9 mouse cellular contexts compared by ENCODE assay signal in the genomic region with DNA sequence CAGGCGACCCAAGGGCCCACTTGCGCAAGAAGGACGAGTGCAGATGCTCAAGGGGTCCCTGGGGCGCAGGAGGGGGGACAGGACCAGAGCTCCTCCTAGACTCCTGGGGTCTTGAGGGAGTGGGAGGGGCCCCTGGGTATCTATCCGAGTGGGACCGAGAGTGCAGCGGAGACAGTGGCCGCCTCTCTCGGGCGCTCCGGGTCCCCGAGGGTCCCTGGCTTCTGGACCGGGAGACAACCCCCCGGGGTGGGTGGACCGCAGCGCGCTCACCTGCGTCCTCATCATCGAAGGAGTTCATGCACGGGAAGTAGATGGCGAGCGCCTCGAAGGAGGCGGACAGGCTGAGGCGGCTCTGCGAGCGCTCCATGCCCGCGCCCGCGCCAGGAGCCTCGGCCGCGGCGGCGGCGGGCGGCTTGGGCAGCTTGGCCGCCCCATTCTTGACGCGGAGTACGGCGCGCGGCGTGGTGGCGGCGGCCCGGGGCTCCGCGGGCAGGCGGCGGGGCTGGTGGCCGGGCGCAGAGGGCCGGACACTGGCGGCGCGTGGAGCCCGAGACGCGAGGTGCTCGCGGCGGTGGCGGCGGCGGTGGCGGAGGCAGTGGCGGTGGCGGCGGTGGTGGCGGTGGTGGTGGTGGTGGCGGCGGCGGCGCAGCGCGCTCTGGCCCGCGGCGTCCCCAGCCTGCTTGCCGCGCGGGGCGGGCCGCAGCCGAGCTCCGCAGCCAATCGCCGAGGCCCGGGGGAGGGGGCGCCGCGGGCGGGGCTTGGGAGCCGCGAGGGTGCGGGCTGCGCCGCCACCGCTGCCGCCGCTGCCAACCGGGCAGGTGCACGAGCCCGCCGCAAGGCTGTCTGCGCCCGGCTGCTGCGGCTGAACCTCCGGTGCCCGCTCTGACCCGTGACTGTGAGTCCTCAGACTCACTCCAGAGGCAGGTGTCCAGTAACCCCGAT. TPM values are rescaled to one million over a fixed set of nuclear protein-coding genes. Genes with fewer than 3 reads are reported as not detected.
DNase-seq lines count a peak whose midpoint lies in the region; ATAC-seq and TF ChIP-seq lines count a peak whose summit lies in the region.
"Had no signal": no experiment of that assay in that cellular context is flagged by ENCODE, and none has a peak within 500 bp of the region (broad histone marks: within the 10 kb centered on the region; RNA-seq: fewer than 3 reads in every experiment).

A gene (minus strand): TSS at position 367 of the 942 bp plus-strand sequence.

- TF ChIP-seq POLR2A in testis, adult 2 months (IDR thresholded peaks at IDR 0.05; ENCODE audit: control insufficient read depth, low read depth, low read length): no peak

- H3K9ac ChIP-seq in kidney, embryonic 16.5 days (replicated peaks; ENCODE audit: low read length): peak within 1 kb of the TSS; percentile 57
- no peak within 1 kb of the TSS for H3K9ac ChIP-seq in liver, embryonic 11.5 days (ENCODE audit: low read depth, low read length)

- WGBS in kidney, embryonic 16.5 days: under 1% methylated on average over 70 of the region's 115 CpGs
- WGBS in liver, embryonic 11.5 days: 2% methylated on average over 82 of the region's 115 CpGs

- peaks cover 17% of the 10 kb centered on the region for H3K4me1 ChIP-seq in testis, adult 2 months (ENCODE audit: control insufficient read depth, insufficient read depth, low read length)
- peaks cover 5% of the 10 kb centered on the region; the same call in 1 of the 2 replicates for H3K4me1 ChIP-seq in kidney, embryonic 16.5 days (ENCODE audit: insufficient read depth, low read length)
- no peaks in the 10 kb centered on the region for H3K4me1 ChIP-seq in liver, embryonic 11.5 days (replicated peaks; ENCODE audit: control insufficient read depth, insufficient read depth, low read length)

- no peak for DNase-seq in testis, postnatal 14 days (ENCODE audit: low spot score)
- DNase-seq in cerebellum, postnatal 25 days: peak; percentile 90 to 94
- DNase-seq in gastrocnemius, postnatal 10 days: peak; percentile 40
- DNase-seq in liver, embryonic 11.5 days (ENCODE audit: low spot score): no peak
- DNase-seq in right cerebral cortex, adult 2 months (ENCODE audit: low spot score in 2 of 2): peak; percentile 74 to 75

- no peak for TF ChIP-seq CTCF in testis, adult 2 months (IDR thresholded peaks at IDR 0.05; ENCODE audit: control insufficient read depth, insufficient read depth, insufficient replicate concordance, low read depth, low read length)

- peak within 1 kb of the TSS; percentile 76 for H3K4me3 ChIP-seq in testis, adult 2 months (ENCODE audit: control insufficient read depth, low read depth, low read length)
- H3K4me3 ChIP-seq in kidney, embryonic 16.5 days (ENCODE audit: low read length): peak within 1 kb of the TSS; percentile 51
- H3K4me3 ChIP-seq in liver, embryonic 11.5 days (ENCODE audit: low read depth, low read length): peak within 1 kb of the TSS; percentile 51

- no peaks in the 10 kb centered on the region for H3K9me3 ChIP-seq in kidney, embryonic 16.5 days (ENCODE audit: low read length)
- no peaks in the 10 kb centered on the region for H3K9me3 ChIP-seq in liver, embryonic 11.5 days (ENCODE audit: control insufficient read depth, low read length)

- peak within 1 kb of the TSS; percentile 85 for H3K4me2 ChIP-seq in kidney, embryonic 16.5 days (replicated peaks; ENCODE audit: low read depth, low read length)
- H3K4me2 ChIP-seq in liver, embryonic 11.5 days: peak within 1 kb of the TSS; percentile 74

- ATAC-seq in kidney, embryonic 16.5 days (ENCODE audit: low FRiP score, low TSS enrichment): peak; percentile 77
- no peak for ATAC-seq in liver, embryonic 11.5 days (replicated peaks; ENCODE audit: low FRiP score)
- ATAC-seq in megakaryocyte progenitor cell, adult 5-6 weeks (replicated peaks; ENCODE audit: poor library complexity): no peak

- no peaks in the 10 kb centered on the region for H3K36me3 ChIP-seq in testis, adult 2 months (ENCODE audit: control insufficient read depth, insufficient read depth, low read length)
- no peaks in the 10 kb centered on the region for H3K36me3 ChIP-seq in kidney, embryonic 16.5 days (ENCODE audit: insufficient read depth, low read length)
- no peaks in the 10 kb centered on the region for H3K36me3 ChIP-seq in liver, embryonic 11.5 days (ENCODE audit: control insufficient read depth, insufficient read depth, low read length)

- H3K27me3 ChIP-seq in testis, adult 2 months (ENCODE audit: control insufficient read depth, insufficient read depth, low read length): no peaks in the 10 kb centered on the region; the same call in 1 of the 2 replicates
- H3K27me3 ChIP-seq in kidney, embryonic 16.5 days (ENCODE audit: insufficient read depth, low read length): peaks cover 74% of the 10 kb centered on the region
- H3K27me3 ChIP-seq in liver, embryonic 11.5 days (replicated peaks; ENCODE audit: control insufficient read depth, insufficient read depth, low read length): peaks cover 73% of the 10 kb centered on the region

- no peak within 1 kb of the TSS for H3K27ac ChIP-seq in testis, adult 2 months (ENCODE audit: control insufficient read depth, insufficient read depth, low read depth, low read length)
- H3K27ac ChIP-seq in kidney, embryonic 16.5 days (ENCODE audit: low read length): no peak within 1 kb of the TSS
- H3K27ac ChIP-seq in liver, embryonic 11.5 days (ENCODE audit: low read depth, low read length): no peak within 1 kb of the TSS
- H3K27ac ChIP-seq: macrophage had no signal

RNA-seq across cellular contexts. Expression of the gene that starts here (rescaled TPM):
- 1.1 and 1.5 TPM in 2 replicates for polyA plus RNA-seq in testis, adult 2 months (2012; rRNA removed)
- under 1 TPM; 0.90 to 0.96 TPM for total RNA-seq in gastrocnemius, postnatal 10 days (2021)
- 0.37 and 0.79 TPM in 2 replicates for polyA plus RNA-seq in kidney, embryonic 16.5 days (2015; fragmentation: Nextera tagmentation; extraction: Ambion mirVana)
- 0.08 and 0.11 TPM in 2 replicates for polyA plus RNA-seq in liver, embryonic 11.5 days (2014; fragmentation: Nextera tagmentation; extraction: Ambion mirVana)
- total RNA-seq in megakaryocyte progenitor cell, adult 5-6 weeks (2015): 0.02 TPM in 1 of 2 replicates, not detected in the other
- total RNA-seq in megakaryocyte progenitor cell, adult 5-6 weeks (2017): not detected in 2 replicates
- polyA plus RNA-seq: macrophage had no signal

Comparison
In these comparisons a context has a peak if more than half of its experiments do, and no peak if none do; other contexts are left out.
1. Peak in DNase-seq in gastrocnemius, postnatal 10 days; RNA of the gene not detected or under 1 TPM.
2. Peak in ATAC-seq, H3K4me3 ChIP-seq, H3K9ac ChIP-seq and H3K4me2 ChIP-seq in kidney, embryonic 16.5 days; RNA of the gene not detected or under 1 TPM.
3. DNase-seq: peak in cerebellum, postnatal 25 days (2 of 2) and right cerebral cortex, adult 2 months (2 of 2); none in testis, postnatal 14 days (single experiment) and liver, embryonic 11.5 days (single experiment).
4. Peak in every context shown above with its lines, with median percentiles within 50 percentile points of each other: H3K4me3 ChIP-seq.